16 mouse cellular contexts compared by ENCODE assay signal in genomic region chr5:112482551-112482950, GRCm38 (mm10). TPM values are rescaled to one million over a fixed set of nuclear protein-coding genes. Genes with fewer than 3 reads are reported as not detected.
A peak's percentile ranks its signal among the peaks of the same experiment; 100 is the strongest.
DNase-seq lines count a peak whose midpoint lies in the region; ATAC-seq lines count a peak whose summit lies in the region.
"Had no signal": no experiment of that assay in that cellular context is flagged by ENCODE, and none has a peak within 500 bp of the region (broad histone marks: within the 10 kb centered on the region; RNA-seq: fewer than 3 reads in every experiment).

No protein-coding gene starts in this region.

- H3K9me3 ChIP-seq in neural tube, embryonic 12.5 days = no peaks in the 10 kb centered on the region
- H3K9me3 ChIP-seq in forebrain, embryonic 16.5 days (ENCODE audit: control insufficient read depth, low read length) = no peaks in the 10 kb centered on the region
- no peaks in the 10 kb centered on the region for H3K9me3 ChIP-seq in midbrain, embryonic 11.5 days (ENCODE audit: control insufficient read depth, low read length)
- H3K9me3 ChIP-seq: limb, embryonic 10.5 days had no signal

- H3K4me3 ChIP-seq in neural tube, embryonic 12.5 days = no peak overlapping the region
- H3K4me3 ChIP-seq in forebrain, embryonic 16.5 days (replicated peaks; ENCODE audit: low read length) = no peak overlapping the region
- no peak overlapping the region for H3K4me3 ChIP-seq in midbrain, embryonic 11.5 days (ENCODE audit: low read depth, low read length)
- H3K4me3 ChIP-seq: limb, embryonic 10.5 days; myocyte had no signal

- ATAC-seq in neural tube, embryonic 12.5 days (ENCODE audit: low FRiP score, low read depth) = no peak
- no peak for ATAC-seq in forebrain, embryonic 16.5 days
- ATAC-seq in midbrain, embryonic 11.5 days (ENCODE audit: low FRiP score) = 0 out of 2 replicates have a peak, but pooled peaks have one; percentile 5

- DNase-seq in neural tube, embryonic 10.5 days (ENCODE audit: extremely low spot score, low spot score) = no peak
- no peak for DNase-seq in midbrain, embryonic 11.5 days (ENCODE audit: low spot score, missing footprints)
- no peak for DNase-seq in adrenal gland, postnatal 10 days
- DNase-seq in adrenal gland, postnatal 14 days = no peak
- no peak for DNase-seq in gastrocnemius, postnatal 25 days
- DNase-seq: gastrocnemius, postnatal 36 days; kidney, adult 11 months; lung, postnatal 4 days had no signal

- 0 out of 2 replicates have a peak, but pooled peaks cover 8% of the 10 kb centered on the region for H3K27me3 ChIP-seq in neural tube, embryonic 12.5 days (replicated peaks)
- H3K27me3 ChIP-seq in forebrain, embryonic 16.5 days (replicated peaks; ENCODE audit: control insufficient read depth, insufficient read depth, low read length) = no peaks in the 10 kb centered on the region
- no peaks in the 10 kb centered on the region; the same call in 1 of the 2 replicates for H3K27me3 ChIP-seq in midbrain, embryonic 11.5 days (ENCODE audit: control insufficient read depth, insufficient read depth, low read length)

- 54% methylated on average over 13 of the region's 13 CpGs for WGBS in neural tube, embryonic 12.5 days
- 20% methylated on average over 13 of the region's 13 CpGs for WGBS in forebrain, embryonic 16.5 days
- WGBS in midbrain, embryonic 11.5 days = 51% methylated on average over 13 of the region's 13 CpGs

- H3K9ac ChIP-seq in neural tube, embryonic 12.5 days = peak overlapping the region; percentile 9; the same call in 1 of the 2 replicates
- H3K9ac ChIP-seq in forebrain, embryonic 16.5 days (replicated peaks; ENCODE audit: low read depth, low read length) = peak overlapping the region; percentile 23; the same call in 1 of the 2 replicates
- peak overlapping the region; percentile 1; the same call in 1 of the 2 replicates for H3K9ac ChIP-seq in midbrain, embryonic 11.5 days (ENCODE audit: low read length)
- H3K9ac ChIP-seq: liver, embryonic 14.5 days had no signal

- peaks cover 46% of the 10 kb centered on the region for H3K4me1 ChIP-seq in neural tube, embryonic 12.5 days
- peaks cover 32% of the 10 kb centered on the region for H3K4me1 ChIP-seq in forebrain, embryonic 16.5 days (replicated peaks; ENCODE audit: control insufficient read depth, insufficient read depth, low read length)
- peaks cover 28% of the 10 kb centered on the region for H3K4me1 ChIP-seq in midbrain, embryonic 11.5 days (ENCODE audit: control insufficient read depth, insufficient read depth, low read length)

- no peaks in the 10 kb centered on the region for H3K36me3 ChIP-seq in neural tube, embryonic 12.5 days
- H3K36me3 ChIP-seq in forebrain, embryonic 16.5 days (ENCODE audit: control insufficient read depth, insufficient read depth) = no peaks in the 10 kb centered on the region
- H3K36me3 ChIP-seq in midbrain, embryonic 11.5 days (ENCODE audit: control insufficient read depth, insufficient read depth, low read length) = no peaks in the 10 kb centered on the region
- H3K36me3 ChIP-seq: limb, embryonic 10.5 days had no signal

- no peak overlapping the region for H3K27ac ChIP-seq in neural tube, embryonic 12.5 days
- peak overlapping the region; percentile 55 for H3K27ac ChIP-seq in forebrain, embryonic 16.5 days (ENCODE audit: low read length)
- no peak overlapping the region for H3K27ac ChIP-seq in midbrain, embryonic 11.5 days (ENCODE audit: low read depth, low read length)
- H3K27ac ChIP-seq: limb, embryonic 10.5 days; liver, embryonic 14.5 days; stomach, postnatal 0 days had no signal

- H3K4me2 ChIP-seq in neural tube, embryonic 12.5 days (replicated peaks) = peak overlapping the region; percentile 36
- peak overlapping the region; percentile 35 for H3K4me2 ChIP-seq in forebrain, embryonic 16.5 days (ENCODE audit: low read length)
- H3K4me2 ChIP-seq in midbrain, embryonic 11.5 days = peak overlapping the region; percentile 29

RNA-seq across cellular contexts. Expression of gene Gm6588, which starts 33.3 kb away (rescaled TPM):
- 0.29 and 0.36 TPM in 2 replicates for polyA plus RNA-seq in neural tube, embryonic 12.5 days (2016; fragmentation: Nextera tagmentation; extraction: Ambion mirVana)
- polyA plus RNA-seq in forebrain, embryonic 16.5 days (2015; fragmentation: Nextera tagmentation; extraction: Ambion mirVana) = 0.43 and 1.3 TPM in 2 replicates
- not detected in 2 replicates for polyA plus RNA-seq in midbrain, embryonic 11.5 days (2014; fragmentation: Nextera tagmentation; extraction: Ambion mirVana)
- not detected for total RNA-seq in adrenal gland, postnatal 10 days (2021)
- total RNA-seq in adrenal gland, postnatal 14 days (2021) = not detected in 2 replicates
- total RNA-seq in gastrocnemius, postnatal 25 days (2021) = not detected
- total RNA-seq: gastrocnemius, postnatal 36 days had no signal
- polyA plus RNA-seq: embryonic facial prominence, embryonic 11.5 days; heart, embryonic 16.5 days; limb, embryonic 10.5 days; liver, embryonic 14.5 days; myocyte; stomach, postnatal 0 days had no signal
